Mouse (Mus musculus): ENCODE results near the gene Bub1b. TPM values are rescaled to one million over a fixed set of nuclear protein-coding genes. Genes with fewer than 3 reads are reported as not detected.
"Not testable (repeated sequence)": the region's sequence is repeated elsewhere in the genome, so short reads cannot be mapped to it uniquely, and the experiment has no call there.

The Bub1b gene
- total and polyA plus RNA-seq, 2 experiments from 2014 or later: 4.2 to 7.4 TPM

DNA sequence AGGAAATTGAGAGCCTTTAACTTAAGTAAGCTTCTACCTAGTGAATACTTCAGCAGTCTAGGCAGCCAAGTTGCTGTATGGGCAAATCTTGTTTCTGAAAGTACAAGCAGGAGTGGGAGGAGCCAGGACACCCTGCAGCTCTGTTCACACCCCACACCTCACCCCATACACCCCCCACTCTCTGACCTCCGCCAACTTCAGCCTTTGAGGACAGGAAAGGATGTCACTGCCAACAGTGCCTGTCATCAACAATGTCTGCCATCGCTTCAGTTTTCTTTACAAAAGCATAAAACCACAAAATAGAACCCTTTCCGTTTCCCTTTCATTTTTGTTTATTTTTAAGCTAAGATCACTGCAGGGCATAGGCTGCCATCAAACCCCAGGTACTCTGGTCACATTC lies 44.4 kb downstream of the Bub1b start:
- H3K36me3 ChIP-seq (ENCODE audit: insufficient read depth, low read length): no peaks in the 10 kb centered on the region
- no peak for TF ChIP-seq CTCF (IDR thresholded peaks at IDR 0.05)

DNA sequence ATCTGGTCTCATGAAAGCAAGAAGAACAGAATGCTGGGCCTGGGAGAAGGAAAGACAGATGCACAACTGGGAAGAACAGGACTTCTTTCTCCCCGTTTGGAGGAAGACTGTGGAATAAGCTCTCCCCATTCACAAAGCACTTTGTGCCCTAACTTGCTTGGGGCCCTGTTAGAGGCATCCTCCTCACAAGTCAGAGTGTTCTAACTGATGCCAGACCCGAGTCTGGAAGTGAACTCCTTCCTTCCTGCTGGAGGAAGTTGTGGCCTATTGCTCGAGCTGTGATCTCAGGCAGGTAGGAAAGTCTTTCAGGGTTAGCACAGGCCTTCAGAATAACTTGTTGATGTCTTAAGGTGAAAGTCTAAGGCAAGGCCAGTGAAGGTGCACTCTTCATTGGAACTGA lies 44.9 kb downstream of the Bub1b start:
- no peak overlapping the region for H3K9ac ChIP-seq (replicated peaks; ENCODE audit: low read length, poor library complexity, severe bottlenecking)
- no peaks in the 10 kb centered on the region for H3K9me3 ChIP-seq (ENCODE audit: low read length)
- H3K27ac ChIP-seq (ENCODE audit: low read depth, low read length): no peak overlapping the region
- H3K4me1 ChIP-seq (ENCODE audit: insufficient read depth, low read length): no peaks in the 10 kb centered on the region
- 70% methylated on average over 3 of the region's 3 CpGs for WGBS
- no peak for ATAC-seq (ENCODE audit: low FRiP score)
- H3K36me3 ChIP-seq (ENCODE audit: insufficient read depth, low read length): no peaks in the 10 kb centered on the region
- no peak for TF ChIP-seq CTCF (IDR thresholded peaks at IDR 0.05)
- H3K4me3 ChIP-seq (ENCODE audit: low read depth, low read length): no peak overlapping the region
- H3K4me2 ChIP-seq (ENCODE audit: low read depth, low read length, poor library complexity, severe bottlenecking): no peak overlapping the region
- H3K27me3 ChIP-seq (ENCODE audit: insufficient read depth, low read length): no peaks in the 10 kb centered on the region
- DNase-seq (ENCODE audit: low spot score): no peak

More for the DNA sequence above, 44.4 kb downstream of the Bub1b start:
- Histone ChIP-seq H3K27ac (ENCODE audit: low read depth, low read length) (no peak overlapping the region), H3K4me3 (ENCODE audit: low read depth, low read length) (no peak overlapping the region), H3K4me1 (ENCODE audit: insufficient read depth, low read length) (no peaks in the 10 kb centered on the region), H3K9me3 (ENCODE audit: low read length) (no peaks in the 10 kb centered on the region), H3K4me2 (ENCODE audit: low read depth, low read length, poor library complexity, severe bottlenecking) (no peak overlapping the region), H3K27me3 (ENCODE audit: insufficient read depth, low read length) (no peaks in the 10 kb centered on the region), H3K9ac (replicated peaks; ENCODE audit: low read length, poor library complexity, severe bottlenecking) (no peak overlapping the region)
- ATAC-seq (ENCODE audit: low FRiP score): no peak
- 86% methylated on average over 3 of the region's 3 CpGs for WGBS
- DNase-seq (ENCODE audit: low spot score): no peak

DNA sequence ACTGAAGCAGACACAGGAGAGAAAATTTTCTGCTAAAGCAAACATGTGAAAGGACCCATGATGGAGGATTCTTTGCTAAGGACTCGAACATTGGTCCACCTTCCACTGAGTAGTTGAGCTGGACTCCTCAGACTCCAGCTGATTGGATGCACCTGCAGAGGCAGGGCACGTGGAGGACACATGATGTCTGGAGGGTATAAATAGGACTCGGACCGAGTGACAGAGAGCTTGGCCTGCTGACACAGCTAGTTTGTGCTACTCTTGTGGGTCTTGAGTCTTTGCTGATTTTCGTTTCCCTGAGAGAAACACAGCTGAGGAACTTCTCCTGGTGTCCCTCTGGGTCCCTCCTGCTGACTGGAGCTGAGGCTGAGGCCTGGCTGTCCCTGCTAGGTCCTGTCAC lies 48.7 kb downstream of the Bub1b start:
- H3K36me3 ChIP-seq (ENCODE audit: insufficient read depth, low read length): no peaks in the 10 kb centered on the region
- no peak overlapping the region for H3K4me2 ChIP-seq (ENCODE audit: low read depth, low read length, poor library complexity, severe bottlenecking)
- ATAC-seq (ENCODE audit: low FRiP score) (no peak), DNase-seq (ENCODE audit: low spot score) (no peak)
- 94% methylated on average over 5 of the region's 5 CpGs for WGBS
- H3K9ac ChIP-seq (replicated peaks; ENCODE audit: low read length, poor library complexity, severe bottlenecking): no peak overlapping the region
- no peaks in the 10 kb centered on the region for H3K9me3 ChIP-seq (ENCODE audit: low read length)
- TF ChIP-seq CTCF (IDR thresholded peaks at IDR 0.05): no peak
- H3K4me3 ChIP-seq (ENCODE audit: low read depth, low read length): no peak overlapping the region
- no peaks in the 10 kb centered on the region for H3K4me1 ChIP-seq (ENCODE audit: insufficient read depth, low read length)
- H3K27ac ChIP-seq (ENCODE audit: low read depth, low read length): no peak overlapping the region
- no peaks in the 10 kb centered on the region for H3K27me3 ChIP-seq (ENCODE audit: insufficient read depth, low read length)

DNA sequence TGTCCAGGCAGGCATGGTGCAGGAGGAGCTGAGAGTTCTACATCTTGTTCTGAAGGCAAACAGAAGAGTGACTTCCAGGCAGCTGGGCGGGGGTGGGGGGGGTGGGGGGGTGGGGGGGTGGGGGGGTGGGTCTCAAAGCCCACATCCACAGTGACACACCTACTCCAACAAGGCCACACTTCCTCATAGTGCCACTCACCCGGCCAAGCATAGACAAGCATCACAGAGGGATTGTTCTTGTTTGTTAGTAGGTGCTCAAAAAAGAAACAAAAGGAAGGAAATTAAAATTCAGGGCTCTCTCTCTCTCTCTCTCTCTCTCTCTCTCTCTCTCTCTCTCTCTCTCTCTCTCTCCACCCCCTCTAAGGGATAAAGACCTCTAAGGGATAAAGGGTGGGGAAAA lies 52.7 kb downstream of the Bub1b start:
- not testable (repeated sequence) for H3K36me3 ChIP-seq (ENCODE audit: insufficient read depth, low read length); H3K4me1 ChIP-seq (ENCODE audit: insufficient read depth, low read length); H3K27ac ChIP-seq (ENCODE audit: low read depth, low read length); H3K9me3 ChIP-seq (ENCODE audit: low read length); H3K4me2 ChIP-seq (ENCODE audit: low read depth, low read length, poor library complexity, severe bottlenecking); H3K27me3 ChIP-seq (ENCODE audit: insufficient read depth, low read length); H3K4me3 ChIP-seq (ENCODE audit: low read depth, low read length); H3K9ac ChIP-seq (replicated peaks; ENCODE audit: low read length, poor library complexity, severe bottlenecking); DNase-seq (ENCODE audit: low spot score); ATAC-seq (ENCODE audit: low FRiP score)
- WGBS: 47% methylated on average over 1 of the region's 2 CpGs

DNA sequence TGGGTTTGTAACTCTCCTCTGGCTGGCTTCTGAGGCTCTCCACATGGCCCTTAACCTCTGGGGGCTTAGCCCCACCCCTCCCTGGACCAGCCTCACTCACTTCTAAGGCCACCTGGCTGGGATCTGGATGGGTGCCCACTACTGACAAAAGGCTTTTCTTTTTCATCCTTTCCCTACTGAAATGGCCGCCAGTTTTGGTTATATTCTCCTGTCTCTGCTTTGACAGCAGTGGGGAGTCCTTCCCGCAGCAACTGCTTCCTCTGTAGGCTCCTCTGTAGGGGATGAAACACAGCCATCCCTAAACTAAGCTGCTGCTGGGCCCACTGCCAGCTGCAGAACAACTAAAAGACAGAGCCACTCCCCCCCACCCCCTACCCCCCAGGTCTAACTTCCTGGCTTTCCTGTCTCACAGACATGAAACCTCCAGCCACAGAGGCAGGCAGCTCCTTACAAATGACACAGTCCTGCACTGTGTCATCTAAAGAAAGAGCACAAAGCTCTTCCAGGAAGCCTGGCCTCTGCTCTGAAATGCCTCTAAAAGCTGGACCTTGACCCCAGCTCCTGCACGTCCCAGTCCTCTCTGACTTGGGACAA lies 58.8 kb downstream of the Bub1b start:
- Histone ChIP-seq H3K4me3 (ENCODE audit: low read depth, low read length) (no peak overlapping the region), H3K27ac (ENCODE audit: low read depth, low read length) (no peak overlapping the region), H3K9ac (replicated peaks; ENCODE audit: low read length, poor library complexity, severe bottlenecking) (no peak overlapping the region), H3K27me3 (ENCODE audit: insufficient read depth, low read length) (no peaks in the 10 kb centered on the region), H3K36me3 (ENCODE audit: insufficient read depth, low read length) (no peaks in the 10 kb centered on the region), H3K9me3 (ENCODE audit: low read length) (no peaks in the 10 kb centered on the region), H3K4me2 (ENCODE audit: low read depth, low read length, poor library complexity, severe bottlenecking) (no peak overlapping the region), H3K4me1 (ENCODE audit: insufficient read depth, low read length) (no peaks in the 10 kb centered on the region; the same call in 1 of the 2 replicates)
- DNase-seq (ENCODE audit: low spot score) (no peak), ATAC-seq (ENCODE audit: low FRiP score) (peak; percentile 25; the same call in 1 of the 2 replicates)
- no peak for TF ChIP-seq CTCF (IDR thresholded peaks at IDR 0.05)
- WGBS: 18% methylated on average over 3 of the region's 3 CpGs

DNA sequence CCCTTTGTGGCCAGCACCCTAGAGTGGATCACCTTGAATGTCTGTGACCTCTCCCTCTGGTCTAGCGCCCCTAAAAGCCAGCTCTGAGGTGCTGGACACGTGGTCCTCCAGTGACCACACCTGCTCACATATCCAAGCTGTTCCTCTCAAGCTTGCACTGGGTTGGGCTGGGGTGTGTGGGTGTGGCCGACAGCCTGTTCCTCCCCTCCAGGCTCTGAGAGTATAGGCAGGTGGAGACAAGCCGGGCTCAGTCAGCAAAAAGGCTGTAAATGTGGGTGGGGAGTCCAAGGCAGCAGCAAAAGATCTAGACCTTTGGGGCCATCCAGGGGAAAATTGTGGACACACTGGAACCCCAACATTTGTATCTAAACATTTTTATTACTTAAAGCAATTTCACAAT lies 60.4 kb downstream of the Bub1b start:
- no peaks in the 10 kb centered on the region; the same call in 1 of the 2 replicates for H3K4me1 ChIP-seq (ENCODE audit: insufficient read depth, low read length)
- no peak overlapping the region for H3K9ac ChIP-seq (replicated peaks; ENCODE audit: low read length, poor library complexity, severe bottlenecking)
- H3K27me3 ChIP-seq (ENCODE audit: insufficient read depth, low read length): no peaks in the 10 kb centered on the region
- H3K4me3 ChIP-seq (ENCODE audit: low read depth, low read length): no peak overlapping the region
- H3K9me3 ChIP-seq (ENCODE audit: low read length): no peaks in the 10 kb centered on the region
- no peak for DNase-seq (ENCODE audit: low spot score)
- no peaks in the 10 kb centered on the region for H3K36me3 ChIP-seq (ENCODE audit: insufficient read depth, low read length)
- no peak for ATAC-seq (ENCODE audit: low FRiP score)
- WGBS: 65% methylated on average over 4 of the region's 4 CpGs
- no peak overlapping the region for H3K27ac ChIP-seq (ENCODE audit: low read depth, low read length)
- H3K4me2 ChIP-seq (ENCODE audit: low read depth, low read length, poor library complexity, severe bottlenecking): no peak overlapping the region
- no peak for TF ChIP-seq CTCF (IDR thresholded peaks at IDR 0.05)
